Mouse (Mus musculus): ENCODE measurements around the gene Sox2.

The Sox2 gene

DNA sequence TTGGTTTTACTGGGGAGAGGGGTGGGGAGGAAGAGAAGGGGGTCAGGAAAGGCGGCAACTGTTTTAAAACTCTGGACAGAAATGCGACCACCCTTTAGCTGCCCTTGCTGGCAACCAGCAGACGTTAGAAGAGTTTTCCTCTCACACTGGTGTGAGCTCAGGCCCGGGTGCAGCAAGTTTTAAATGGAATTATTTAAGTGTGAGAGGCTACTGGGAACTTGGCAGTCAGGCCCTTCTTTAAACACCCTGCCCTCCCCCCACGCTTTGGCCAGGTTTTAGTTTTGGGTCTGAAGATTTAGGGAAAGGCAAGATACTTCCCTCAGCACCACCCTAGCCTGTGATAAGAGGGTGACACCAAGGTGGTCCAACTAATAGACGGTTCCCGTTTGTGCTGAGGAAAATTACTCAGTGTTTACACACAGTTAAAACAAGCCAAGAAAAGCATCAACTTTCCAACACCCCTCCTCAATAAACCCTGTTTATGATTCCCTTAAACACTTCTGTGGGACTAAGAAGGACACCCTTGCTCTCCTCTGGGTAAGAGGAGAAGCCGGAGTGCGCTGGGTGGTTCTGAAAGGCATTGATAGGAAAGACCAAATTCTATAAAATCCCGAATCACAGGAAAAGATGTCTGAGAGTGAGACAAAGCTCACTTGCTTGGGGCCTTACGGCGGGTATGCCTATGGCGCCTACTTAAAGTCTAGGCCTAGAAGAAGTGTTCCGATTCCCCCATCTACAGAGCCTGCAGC is 10.5 kb downstream of the Sox2 start:
- DNase-seq (ENCODE audit: low spot score): no peak

DNA sequence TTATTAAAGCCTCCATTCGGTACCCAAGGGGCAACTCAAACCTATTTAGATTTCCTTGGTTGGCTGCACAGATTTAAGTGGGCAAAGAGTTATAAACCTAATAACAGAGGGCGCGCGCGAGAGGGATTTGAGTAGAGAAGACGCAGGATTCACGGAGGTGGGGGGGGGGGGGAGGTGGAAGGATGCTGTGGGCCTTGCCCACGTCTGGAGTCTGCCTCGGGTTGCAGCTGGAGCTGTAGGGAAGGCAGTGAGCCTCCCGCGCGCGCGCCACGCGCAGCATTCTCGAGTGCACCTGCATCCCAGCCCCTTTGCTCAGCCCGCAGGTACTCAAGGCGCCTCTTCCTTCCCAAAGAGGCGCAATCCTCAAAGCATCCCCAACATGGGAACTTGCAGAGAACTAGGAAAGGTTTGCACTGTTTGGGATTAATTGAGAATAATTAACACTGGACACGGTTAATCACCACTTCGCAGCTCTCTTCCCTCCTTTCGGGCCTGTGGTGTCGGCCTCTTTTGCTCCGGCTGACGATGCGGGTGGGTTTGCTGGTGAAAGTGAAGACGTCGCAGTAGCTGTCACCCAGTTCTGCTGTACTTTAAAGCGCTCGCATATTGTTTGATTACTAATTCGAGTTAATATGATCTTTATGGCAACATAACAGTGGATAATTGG is 11.3 kb downstream of the Sox2 start:
- no peak for DNase-seq (ENCODE audit: low spot score)

GRCm38 (mm10) chr3:34662008-34662711 is 12.0 kb downstream of the Sox2 start:
- no peak for DNase-seq (ENCODE audit: low spot score)

- DNase-seq (ENCODE audit: low spot score): no peak
Observed at GRCm38 (mm10) chr3:34662712-34663655, 12.8 kb downstream of the Sox2 start.

GRCm38 (mm10) chr3:34663701-34664635 is 13.8 kb downstream of the Sox2 start:
- DNase-seq (ENCODE audit: low spot score): no peak

DNA sequence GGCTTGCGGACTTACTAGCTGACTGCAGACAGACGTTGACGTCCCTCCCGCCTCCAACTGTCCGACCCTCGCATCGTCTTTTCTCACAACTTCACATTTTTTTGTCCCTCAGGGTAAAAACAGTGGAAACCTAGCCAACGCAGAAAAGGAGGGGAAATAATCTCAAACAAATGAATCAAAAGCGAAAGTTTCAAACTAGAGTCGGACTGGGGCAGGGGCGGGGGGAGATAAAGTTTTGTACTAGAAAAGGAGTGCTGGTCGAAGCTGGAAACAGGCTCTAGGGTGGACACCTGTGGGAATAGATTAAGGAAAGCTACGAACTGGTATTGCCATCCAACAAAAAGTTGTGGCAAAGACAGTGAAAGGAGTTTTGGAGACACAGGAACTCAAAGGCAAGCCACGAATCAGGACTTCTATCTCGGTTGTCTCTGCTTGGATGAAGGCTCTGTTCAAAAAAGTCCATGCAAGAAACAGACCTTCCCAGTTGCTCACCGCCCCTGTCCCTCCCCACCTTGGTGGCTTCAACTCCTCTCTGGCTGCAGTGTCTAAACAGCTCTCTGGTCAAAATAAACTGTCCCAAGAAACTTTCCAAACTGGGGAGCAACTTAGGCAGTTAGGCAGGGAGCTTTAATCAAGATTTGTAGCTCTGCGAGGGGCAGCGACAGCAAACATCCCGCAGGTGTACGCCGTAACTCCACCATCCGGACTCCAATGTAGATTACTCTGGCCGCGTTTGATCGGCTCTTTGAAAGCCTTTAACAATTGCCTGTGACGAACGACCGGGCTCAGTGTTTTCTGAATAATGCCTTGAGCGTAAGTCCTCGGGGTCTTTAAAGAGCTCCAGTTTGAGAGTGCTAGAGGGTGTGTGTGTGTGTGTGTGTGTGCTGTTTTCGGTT is 14.7 kb downstream of the Sox2 start:
- no peak for DNase-seq (ENCODE audit: low spot score)

GRCm38 (mm10) chr3:34665751-34666665 is 15.8 kb downstream of the Sox2 start:
- no peak for DNase-seq (ENCODE audit: low spot score)

GRCm38 (mm10) chr3:34667180-34667579 is 17.0 kb downstream of the Sox2 start:
- no peak for DNase-seq (ENCODE audit: low spot score)

DNA sequence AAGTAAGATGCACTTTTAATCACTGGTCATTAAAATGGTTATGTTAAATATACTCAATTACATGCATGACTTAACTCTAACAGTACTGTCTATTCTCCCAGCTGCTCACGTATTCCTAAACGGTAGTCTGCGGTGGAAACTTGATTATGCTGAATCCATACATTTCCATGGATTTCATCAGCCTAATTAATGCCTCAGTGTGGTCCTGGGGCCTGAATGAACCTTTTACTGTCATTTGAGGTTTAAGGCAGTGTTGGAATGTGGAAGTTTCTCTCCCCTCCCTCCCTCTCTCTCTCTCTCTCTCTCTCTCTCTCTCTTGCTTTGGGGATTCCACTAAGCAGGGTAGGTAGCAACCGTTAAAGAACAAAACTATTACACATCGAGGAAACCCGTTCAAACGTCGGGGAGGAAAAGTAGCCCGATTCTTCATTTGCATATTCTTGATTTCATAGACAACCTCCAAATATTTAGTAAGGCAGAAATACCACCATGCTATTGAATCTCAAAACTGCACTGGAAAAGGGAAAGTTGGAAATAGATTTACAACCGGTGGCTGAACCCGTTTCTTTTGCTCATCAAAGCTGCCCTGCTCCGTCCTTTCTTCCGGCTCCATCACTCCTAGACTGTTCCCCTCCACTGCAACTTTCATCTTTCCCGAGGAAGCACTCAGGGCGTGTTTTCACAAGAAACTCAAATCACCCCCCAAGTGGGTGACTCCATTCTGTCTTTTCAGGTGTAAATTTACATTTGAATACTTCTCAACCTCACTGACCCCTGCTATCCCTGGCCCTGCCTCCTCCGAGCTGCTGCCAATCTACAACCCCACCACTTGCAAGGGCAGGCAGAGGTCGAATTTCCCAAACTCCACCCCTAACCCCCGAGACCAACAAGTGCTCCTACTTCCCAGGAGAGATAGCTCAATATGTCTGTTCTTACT is 17.9 kb downstream of the Sox2 start:
- DNase-seq (ENCODE audit: low spot score): no peak

GRCm38 (mm10) chr3:34671024-34671660 is 20.9 kb downstream of the Sox2 start:
- no peak for DNase-seq (ENCODE audit: low spot score)

DNA sequence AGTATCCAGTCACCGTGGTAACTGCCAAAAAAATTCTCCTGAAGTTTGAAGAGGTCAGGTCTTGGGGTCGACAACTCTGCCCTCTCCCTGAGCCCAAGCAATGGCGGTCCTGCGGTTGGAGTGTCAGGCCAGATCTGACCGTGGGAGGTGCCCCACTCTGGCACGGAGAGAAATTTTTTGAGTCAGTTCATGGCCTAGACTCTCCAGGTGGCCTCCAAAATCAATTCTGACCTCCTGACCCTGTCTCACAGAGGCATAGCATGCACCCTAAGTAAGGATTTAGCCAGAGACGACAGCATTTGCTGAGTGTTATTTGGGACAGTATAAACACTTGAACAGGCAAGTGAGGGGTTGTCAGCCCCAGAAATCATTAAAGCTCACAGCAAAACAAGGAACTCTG is 28.6 kb downstream of the Sox2 start:
- DNase-seq (ENCODE audit: low spot score): no peak

GRCm38 (mm10) chr3:34679439-34679838 is 29.2 kb downstream of the Sox2 start:
- no peak for DNase-seq (ENCODE audit: low spot score)

- DNase-seq (ENCODE audit: low spot score): no peak
Observed at GRCm38 (mm10) chr3:34679921-34680320, 29.7 kb downstream of the Sox2 start.

DNA sequence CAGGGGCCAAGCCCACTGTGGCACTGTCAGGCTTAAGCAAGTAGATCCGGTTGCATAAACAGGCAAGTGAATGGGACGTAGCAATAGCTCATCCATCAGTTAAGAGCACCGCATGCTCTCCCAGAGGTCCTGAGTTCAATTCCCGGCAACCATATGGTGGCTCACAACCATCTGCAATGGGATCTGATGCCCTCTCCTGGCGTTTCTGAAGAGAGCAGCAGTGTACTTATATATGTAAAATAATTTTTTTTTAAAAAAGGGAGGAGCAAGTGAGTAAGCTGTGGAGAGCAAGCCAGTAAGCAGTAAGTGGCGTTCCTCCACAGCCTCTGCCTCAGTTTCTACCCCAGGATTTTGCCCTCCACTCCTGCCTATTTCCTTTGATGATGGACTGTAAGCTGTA is 37.9 kb downstream of the Sox2 start:
- no peak for DNase-seq (ENCODE audit: low spot score)

DNA sequence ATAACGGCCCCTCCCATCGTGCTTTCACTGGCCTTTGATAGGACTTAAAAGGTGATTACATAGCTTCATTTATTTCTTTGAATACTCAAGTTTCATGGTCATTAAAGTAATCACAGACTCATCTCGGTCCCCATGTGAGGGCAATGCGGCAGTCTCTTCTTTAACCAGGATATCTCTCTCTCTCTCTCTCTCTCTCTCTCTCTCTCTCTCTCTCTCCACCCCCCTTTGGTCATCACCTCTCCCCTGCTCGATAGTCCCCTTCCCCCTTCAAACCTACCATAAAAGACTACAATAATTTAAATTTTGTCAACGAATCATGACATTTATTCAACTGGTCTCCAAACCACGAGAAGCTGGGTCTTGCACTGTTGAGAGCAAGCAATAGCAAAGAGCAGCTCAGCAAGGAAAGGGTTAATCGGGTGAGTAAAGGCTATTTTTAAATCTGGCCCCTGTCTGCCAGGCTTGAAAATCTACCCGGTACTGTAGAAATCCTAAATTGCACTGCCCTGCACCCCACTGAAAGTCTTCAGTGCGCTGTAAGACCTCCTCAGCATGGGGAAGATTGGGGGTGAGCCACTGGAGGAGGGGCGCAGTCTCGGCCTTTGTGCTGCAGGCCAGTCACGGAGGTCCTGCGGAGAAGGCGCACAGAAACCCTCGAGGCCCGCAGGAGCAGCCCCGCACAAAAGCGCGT is 41.6 kb downstream of the Sox2 start:
- peak; percentile 10 for DNase-seq (ENCODE audit: low spot score)

DNA sequence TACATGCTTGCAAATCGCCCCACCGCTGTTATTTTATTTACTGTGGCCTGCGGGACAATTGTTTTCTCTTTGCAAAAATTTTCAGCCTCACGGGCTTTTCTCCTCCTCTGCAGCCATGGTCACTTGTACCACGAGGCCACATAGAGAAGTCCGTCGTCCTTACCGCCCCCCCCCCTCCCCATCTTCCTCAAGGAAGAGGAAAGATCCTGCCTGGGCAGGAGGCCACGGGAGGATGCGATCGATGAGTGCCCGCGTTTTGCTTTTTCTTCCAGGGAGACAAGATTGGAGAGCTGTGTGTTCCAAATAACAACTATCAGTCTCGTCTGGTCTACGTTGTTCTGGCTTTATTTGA is 42.2 kb downstream of the Sox2 start:
- DNase-seq (ENCODE audit: low spot score): no peak
